Mouse (Mus musculus): ENCODE results near the gene Dcaf7.
"Not testable (repeated sequence)": the region's sequence is repeated elsewhere in the genome, so short reads cannot be mapped to it uniquely, and the experiment has no call there.

The Dcaf7 gene

DNA sequence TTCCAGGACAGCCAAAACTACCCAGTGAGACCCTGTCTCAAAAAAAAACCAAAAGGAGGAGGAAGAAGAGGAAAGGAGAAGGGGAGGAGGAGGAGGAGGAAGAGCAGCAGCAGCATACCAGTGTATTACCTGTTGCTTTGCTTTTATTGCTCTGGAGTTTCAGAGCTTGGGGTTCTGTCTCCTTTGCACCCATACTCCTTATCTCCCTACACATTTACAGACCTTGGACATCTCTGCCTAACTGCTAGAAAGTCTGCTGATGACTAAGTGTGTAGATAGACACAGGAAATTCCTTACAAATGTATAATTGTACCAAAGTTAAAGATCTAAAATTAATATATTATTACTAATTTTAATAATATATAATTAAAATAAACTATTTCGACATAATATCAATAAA is 8.6 kb downstream of the Dcaf7 start:
- no peak for DNase-seq (ENCODE audit: low spot score)

DNA sequence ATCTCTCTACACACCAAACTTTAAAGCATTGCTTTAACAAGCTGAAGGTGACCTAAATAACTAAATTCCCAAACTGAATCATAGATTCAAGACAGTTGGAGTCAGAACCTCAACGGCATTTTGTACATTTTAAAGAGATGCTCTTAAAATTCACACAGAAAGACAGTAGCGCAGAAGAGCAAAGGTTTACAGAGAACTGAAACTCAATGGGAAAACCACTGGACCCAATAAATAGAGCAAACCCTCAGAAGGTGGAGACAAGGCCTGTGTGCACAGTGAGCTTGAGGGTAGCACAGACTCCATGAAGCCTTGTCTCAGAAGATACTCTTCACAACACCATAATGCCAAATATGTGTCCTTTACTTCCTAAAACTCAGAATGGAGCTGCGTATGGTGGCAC is 9.1 kb downstream of the Dcaf7 start:
- no peak for DNase-seq (ENCODE audit: low spot score)

DNA sequence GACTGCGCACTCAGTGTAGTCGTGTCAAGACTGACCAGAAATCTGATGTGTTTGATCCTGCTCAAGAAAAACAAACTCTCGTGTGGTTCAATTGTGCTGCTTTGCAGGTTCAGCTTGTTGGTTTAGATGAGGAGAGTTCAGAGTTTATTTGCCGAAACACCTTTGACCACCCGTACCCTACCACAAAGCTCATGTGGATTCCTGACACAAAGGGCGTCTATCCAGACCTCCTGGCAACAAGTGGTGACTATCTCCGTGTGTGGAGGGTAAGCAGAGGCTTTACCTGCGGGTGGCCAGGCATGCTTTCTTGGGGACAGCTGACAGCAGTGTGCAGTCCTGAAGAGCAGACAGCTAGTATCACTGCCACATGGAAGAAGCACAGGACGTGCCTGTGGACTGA is 9.9 kb downstream of the Dcaf7 start:
- DNase-seq (ENCODE audit: low spot score) = no peak

DNA sequence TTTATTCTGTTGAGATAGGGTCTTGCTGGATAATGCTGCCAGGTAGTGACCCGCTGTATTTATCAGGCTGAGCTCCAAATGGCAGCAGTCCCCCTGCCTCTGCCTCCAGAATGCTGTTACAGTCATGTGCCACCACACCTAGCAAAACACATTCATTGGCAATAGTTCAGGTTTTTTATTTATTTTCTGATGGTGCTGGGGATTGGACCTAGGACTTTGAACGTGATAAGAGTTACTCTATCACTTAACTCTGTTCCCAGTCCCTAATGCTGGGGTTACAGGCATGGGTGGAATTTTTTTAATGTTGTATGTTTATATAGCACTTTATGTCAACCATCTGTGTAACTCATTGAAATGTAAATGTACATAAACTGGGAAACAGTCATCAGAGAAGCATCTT is 17.2 kb downstream of the Dcaf7 start:
- DNase-seq (ENCODE audit: low spot score) = no peak

DNA sequence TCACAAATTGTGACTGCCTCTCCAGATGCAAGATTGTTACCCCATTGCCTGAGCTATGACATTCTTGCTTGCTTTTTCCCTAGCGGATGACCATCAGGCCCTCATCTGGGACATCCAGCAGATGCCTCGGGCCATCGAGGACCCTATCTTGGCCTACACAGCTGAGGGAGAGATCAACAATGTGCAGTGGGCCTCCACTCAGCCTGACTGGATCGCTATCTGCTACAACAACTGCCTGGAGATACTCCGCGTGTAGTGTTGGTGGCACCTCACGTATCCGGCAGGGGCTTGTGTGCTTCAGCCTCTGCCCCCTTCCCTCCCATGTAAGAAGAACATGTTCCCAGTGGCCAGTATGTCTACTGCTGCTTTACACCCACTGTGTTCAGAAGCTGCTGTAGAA is 17.9 kb downstream of the Dcaf7 start:
- no peak for DNase-seq (ENCODE audit: low spot score)

DNA sequence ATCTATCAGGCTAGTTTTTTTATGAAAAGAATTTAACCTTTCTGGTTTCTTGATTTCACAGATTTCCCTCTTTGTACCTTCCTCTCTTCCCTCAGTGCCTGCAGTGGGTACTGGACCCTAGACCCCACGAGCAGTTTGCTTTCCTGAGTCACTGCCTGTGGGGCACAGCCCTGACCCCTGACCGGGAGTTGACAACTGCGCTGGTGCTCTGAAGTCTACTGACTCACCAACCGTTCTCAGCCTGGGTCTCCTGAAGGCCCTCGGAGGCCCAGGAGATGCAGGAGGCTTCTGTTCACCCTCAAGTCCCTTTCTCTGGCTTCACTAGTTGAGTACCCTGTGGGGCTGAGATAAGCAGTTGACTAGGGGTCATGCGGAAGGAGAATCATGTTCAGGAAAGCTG is 18.7 kb downstream of the Dcaf7 start:
- no peak for DNase-seq (ENCODE audit: low spot score)

DNA sequence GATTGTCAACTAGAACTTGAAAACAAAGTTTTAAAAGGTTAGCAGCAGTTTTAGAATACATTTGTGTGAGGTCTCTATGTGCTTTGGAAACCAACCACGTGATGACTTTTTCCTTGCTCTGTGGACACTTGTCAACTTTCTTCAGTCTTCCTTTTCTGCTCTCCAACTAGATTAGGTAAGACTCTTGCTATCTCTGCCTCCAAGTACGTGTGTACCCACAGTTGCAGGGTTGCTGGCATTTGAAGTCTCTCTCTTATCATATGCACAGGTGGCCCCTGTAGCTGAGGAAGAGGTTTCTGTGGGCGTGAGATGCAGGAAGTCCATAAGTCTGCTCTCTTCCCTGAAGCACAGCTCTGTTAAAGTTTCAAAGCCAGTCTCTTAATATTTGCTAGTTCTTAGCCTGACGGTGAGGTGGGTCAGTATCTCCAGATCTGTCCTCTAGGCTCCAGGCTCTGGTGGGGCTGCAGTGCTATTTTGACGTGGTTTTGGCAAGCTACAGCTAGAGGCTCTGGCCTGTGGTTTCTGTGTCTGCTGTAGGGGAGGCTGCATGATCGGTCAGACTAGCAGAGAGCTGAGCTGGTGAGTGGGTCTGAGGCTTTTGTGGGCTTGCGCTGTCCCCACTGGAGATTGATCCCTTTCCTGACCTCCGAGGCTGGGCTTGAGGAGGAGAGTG is 20.3 kb downstream of the Dcaf7 start:
- DNase-seq (ENCODE audit: low spot score) = no peak

DNA sequence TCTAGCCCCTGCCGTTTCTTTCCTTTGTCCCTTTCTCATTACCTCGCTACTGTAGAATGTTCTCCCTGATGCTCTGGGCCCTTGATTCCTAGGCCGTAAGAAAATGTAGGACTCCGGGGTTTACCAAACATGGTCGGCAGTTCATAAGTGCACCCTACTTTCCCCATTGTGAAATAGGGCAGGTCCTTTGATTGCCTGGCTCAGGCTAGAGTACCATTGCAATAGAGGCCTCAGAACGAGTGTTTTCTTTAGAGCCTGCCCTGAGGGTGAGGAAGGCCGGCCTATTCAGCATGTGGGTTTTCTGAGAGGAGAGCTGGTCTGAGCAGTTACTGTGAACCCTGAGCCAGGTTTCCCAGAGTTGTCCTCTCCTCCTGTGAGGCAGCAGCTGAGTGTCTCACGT is 21.3 kb downstream of the Dcaf7 start:
- DNase-seq (ENCODE audit: low spot score) = no peak

DNA sequence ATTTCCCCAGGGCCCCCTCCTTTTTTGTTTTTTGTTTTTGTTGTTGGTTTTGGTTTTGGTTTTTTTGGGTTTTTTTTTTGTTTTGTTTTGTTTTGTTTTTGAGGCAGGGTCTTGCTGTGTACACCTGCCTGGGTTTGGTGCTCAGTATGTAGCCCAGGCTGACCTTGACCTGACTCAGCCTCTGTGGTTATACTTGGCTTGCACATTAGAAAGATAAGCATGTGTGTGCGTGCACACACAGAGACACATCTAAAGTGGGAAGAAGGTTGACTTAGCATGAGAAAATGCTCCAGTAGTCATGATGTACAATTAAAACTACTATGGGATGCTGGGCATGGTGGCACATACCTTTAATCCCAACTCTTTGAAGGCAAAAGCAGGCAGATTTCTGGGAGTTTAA is 23.9 kb downstream of the Dcaf7 start:
- no peak for DNase-seq (ENCODE audit: low spot score)

DNA sequence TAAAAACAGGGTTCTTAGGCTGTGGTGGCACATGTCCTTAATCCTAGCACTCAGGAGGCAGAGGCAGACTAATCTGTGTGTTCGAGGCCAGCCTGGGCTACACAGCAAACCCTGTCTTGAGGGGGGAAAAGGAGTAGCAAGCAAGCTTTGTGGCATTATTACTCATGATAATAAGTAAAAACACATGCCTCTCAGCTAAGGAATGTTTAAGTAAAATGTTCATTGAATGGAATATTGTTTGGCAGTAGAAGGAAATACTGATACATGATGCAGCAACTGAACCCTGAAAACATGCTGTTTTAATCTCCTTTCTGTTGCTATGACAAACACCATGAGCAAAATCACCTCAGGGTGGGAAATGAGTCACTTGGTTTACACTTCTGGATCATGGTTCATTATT is 24.6 kb downstream of the Dcaf7 start:
- no peak for DNase-seq (ENCODE audit: low spot score)

DNA sequence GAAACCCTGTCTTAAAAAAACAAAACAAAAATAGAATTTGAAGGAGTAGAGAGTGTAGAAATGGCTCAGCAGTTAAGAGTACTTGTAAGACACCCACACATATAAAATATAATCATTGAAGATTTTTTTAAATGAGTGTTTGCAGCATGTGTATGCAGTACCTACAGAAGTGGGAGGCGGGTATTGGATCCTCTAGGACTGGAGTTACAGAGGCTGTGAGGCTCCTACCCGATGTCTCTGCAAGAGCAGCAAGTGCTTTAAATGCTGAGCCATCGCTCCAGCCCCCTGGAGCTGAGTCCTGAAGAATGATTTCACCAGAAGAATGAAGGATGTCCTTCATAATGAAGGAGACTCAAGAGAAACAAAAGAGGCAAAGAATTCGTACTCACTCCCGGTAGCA is 27.1 kb downstream of the Dcaf7 start:
- no peak for DNase-seq (ENCODE audit: low spot score)

DNA sequence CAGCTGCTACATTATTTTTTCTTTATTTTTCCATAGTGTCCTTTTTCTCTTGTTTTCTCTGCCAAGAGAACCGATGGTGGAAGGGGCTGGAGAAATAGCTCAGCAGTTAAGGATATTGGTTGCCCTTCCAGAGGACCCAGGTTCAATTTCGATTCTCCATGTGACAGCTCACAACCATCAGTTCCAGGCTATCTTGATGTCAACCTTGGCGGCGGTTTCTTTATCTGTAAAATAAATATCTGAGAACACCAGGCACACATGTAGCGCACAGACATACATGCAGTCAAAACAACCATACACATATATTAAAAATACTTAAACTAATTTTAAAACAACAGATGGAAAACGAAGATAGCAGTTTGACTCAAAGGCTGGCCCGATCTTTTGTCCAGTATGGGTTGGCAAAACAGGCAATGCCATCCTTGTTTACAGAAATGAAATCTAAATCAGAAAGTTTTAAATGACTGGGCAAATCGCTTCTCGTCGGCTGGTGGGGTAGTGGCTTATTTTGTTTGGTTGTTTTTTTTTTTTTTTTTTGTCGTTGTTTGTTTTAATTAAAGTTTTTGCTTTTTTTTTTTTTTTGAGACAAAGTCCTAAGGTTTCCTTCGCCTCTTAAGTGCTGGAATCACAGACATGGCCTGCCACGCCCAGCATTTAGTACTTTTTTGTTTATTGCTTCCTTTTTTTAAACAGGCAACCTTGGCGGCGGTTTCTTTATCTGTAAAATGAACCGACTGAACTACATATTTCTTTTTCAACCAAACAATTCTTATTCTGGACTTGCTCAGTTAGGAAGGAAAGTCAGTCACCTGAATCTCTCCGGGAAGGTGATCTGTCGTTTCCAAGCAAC is 28.6 kb downstream of the Dcaf7 start:
- DNase-seq (ENCODE audit: low spot score) = no peak

DNA sequence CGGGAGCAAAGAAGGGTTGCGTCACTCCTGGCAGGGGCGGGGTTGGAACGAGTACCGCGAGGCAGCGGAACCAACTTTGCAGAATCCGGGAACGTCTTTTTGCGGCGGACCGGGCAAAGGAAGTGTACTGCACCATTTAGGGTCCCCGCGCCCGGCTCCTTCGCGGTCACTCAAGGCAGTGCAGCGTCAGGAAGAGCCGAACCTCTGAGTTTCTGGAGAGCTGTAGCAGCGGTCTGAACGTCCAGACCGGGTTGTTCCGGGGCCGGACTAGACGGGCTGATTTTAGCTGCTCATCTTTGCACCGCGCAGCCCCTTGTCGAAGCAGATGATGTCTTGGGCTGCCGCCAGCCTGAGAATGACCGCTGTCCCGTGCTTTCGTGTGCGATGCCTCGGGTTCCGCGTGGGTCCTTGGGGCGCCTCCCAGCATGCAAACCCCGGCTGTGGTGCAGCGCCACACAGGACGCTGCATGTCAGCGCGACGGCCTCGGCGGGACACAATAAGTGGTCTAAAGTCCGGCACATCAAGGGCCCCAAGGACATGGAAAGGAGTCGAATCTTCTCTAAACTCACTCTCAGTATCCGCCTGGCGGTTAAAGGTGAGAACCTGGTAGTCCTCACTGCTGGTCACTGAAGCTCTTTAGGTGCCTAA is 29.4 kb downstream of the Dcaf7 start, which contains the start of gene Taco1:
Gene Taco1, plus strand, starts transcription at position 139 of the 649 bp plus-strand sequence.
- peak; percentile 94 for DNase-seq (ENCODE audit: low spot score)

DNA sequence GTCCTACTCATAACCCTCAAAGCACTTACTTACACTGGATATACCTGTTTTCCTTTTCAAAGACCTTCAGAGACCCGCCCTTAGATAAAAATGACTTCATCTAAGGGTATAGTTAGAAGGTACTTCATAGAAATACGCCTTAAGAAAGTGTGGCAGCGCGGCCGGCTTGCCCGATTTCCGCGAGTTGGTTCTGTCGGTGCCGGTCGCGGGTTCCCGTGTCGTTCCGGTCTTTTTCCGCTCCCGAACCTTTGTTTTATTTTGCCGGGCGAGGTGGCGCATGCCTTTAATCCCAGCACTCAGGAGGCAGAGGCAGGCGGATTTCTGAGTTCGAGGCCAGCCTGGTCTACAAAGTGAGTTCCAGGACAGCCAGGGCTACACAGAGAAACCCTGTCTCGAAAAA is 29.9 kb downstream of the Dcaf7 start:
- DNase-seq (ENCODE audit: low spot score) = not testable (repeated sequence)

DNA sequence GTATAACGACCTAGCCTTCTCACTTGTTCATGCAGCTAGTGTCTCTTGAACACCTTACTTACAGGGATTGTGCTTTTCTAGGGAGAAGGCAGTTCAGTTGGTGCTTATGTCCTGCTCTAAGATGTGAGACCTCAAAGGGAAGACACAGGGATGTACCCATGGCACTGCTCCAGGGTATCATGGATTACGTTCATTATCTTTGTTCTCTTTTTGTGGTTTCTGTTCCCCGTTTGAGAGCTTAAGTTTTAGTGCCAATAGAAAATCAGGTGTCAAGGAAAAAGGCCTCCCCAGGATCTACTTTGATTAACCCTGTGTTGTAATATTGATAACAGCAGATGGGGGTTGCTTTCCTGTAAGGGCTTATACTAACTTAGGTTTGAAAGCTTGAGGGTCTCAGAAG is 37.1 kb downstream of the Dcaf7 start:
- DNase-seq (ENCODE audit: low spot score) = no peak

DNA sequence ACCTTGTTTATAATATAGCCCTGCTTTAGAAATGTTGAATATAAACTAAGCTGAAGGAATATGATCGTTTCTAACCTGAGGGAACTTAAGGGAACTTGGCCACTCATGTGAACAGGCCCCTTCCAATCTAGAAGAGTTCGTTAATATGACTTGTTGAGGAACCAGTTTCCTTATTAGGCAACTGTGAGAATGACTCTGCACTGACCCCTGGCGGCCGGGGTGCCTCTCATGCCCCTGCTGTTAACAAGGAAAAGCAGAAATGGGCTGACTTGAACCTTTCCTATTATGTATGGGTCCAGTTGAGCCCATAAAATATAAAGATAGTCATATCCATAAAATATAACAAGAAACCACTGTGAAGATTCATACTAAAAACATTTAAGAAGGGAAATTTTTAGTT is 39.6 kb downstream of the Dcaf7 start:
- DNase-seq (ENCODE audit: low spot score) = peak; percentile 27

DNA sequence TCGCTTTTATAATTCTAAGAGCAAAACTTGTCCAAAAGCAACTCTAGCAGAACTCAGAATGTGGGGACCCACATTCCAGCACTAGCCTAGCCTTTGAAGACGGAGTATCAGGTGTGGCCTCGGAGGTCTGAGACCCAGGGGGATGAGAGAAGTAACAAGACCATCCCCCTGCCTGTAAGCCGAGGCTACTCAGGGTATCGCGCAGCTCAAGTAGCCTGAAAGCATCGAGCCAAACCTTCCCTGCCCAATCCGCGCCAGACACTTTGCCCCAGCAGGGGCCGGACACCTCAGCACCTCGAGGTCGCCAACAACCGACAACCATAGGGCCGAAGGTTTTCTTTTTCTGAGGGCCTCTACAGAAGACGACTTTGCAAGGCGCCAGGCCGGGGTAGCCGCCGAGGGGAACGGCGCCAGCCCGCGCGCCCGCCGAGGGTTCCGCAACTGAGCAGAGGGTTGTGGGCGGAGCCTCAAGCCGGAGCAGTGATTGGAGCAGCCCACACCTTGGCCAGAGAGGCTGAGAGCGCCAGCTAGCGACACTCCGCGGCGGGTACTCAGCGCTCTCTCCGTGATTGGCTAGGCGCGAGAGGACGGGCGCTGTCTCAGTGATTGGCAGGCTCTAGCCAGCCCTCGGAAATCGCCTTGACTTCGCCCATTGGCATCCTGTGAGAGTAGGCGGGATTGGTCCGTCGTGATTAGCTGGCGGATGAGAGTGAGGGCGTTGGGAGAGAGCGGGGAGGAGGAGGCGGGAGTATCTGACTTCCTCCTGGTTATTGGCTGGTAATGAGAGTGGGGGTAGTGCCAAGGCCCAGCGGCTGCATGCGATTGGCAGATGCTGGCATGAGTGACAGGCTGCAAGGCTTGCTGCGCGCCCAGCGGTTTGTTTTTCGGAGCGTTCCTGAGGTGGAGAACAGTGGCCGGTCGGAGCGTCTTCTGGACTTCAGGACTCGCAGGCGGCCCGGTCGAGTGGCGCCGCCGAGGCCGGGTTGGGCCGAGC is 47.3 kb downstream of the Dcaf7 start, which contains the start of gene Map3k3:
Gene Map3k3, plus strand, starts transcription at position 906 of the 994 bp plus-strand sequence.
- DNase-seq (ENCODE audit: low spot score) = peak; percentile 91

DNA sequence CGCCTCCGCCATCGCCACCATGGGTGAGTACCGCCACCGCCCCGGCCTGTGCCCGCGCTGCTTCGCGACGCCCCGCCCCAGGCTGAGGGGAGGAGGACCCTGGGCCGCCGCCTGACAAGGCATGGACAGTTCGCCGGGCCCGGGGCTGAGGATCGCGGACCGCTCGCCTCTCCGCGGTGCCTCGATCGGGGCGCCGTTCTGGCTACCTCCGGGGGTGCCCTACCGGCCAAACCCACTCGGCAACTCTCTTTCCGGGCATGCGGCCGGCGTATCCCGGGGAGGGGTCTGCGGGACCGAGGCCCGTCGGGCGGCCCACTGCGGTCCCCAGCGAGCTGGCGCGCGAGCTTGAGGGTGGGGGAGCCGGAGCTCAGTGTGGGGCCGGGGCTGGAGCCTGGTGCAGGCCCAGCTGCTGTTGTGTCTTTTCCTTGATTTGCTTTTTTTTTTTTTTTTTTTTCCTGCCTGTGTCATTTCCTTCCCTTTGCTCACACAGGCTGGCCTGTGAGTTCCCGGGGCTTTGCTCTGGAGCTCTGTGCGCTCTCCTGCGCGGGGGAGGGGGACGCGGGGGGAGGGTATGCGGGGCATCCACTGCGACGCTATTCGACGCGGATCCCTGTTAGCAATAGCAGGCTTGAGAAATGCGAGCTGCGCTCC is 48.4 kb downstream of the Dcaf7 start:
- peak; percentile 82 for DNase-seq (ENCODE audit: low spot score)

DNA sequence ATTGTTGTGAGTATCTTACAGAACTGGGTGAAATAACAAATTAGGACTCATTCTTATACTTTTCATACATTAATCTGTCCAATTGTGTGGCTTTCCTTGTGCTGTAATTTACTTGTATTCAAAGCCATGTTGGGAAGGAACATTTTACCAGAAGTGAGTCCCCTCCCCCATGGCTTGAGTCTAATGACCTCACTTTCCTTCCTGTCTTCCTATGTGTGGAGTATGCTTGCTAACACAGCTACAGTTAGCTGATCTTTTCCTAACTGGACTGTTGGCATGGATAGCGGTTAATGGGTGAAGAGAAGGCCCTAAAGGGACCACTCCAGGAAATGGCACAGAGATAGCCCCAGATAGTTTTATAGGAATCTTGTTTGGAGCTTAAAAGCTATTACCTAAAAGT is 61.6 kb downstream of the Dcaf7 start:
- no peak for DNase-seq (ENCODE audit: low spot score)

DNA sequence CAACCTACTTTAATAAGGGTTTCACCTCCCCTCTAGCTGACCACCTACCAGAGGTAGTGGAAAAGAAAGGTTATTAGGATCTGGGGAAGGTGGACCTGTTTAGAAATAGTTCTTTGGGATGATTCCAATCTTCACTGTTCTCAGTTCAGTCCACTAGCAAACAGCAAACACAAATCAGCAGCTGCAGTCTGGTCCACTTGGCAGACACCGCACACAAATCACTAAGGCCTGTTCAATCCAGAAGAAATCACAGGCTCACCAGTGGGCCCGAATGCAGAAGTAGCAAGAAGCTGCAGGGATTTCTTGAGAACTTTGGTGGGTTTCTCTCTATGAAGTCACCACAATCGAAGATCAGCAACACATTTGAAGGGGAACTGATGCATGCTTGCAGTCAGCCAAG is 66.2 kb downstream of the Dcaf7 start:
- DNase-seq (ENCODE audit: low spot score) = no peak

DNA sequence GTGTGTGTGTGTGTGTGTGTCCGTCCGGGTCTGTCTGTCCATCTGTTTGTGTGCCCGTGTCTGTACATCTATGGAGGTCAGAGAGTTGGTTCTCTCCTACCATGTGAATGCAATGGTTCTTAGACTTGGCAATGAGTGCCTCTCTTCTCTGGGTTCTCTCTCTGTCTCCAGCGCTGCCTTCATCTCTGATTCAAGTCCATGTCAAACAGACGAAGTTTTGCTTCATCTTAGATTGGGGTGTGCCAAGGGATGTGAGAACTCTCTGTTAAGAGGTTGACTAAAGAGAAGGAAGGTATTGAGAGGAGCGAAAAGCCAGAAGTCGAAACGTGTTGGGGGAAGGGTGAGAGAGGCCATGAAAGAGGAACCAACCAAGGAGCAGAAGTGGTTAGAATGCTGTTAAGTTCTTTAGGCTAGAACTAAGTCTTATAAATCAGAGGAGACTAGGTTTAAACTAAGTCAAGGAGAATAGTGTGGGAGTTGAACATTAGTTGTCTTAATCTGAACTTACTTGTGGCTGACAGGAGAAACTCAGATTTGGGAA is 69.4 kb downstream of the Dcaf7 start:
- DNase-seq (ENCODE audit: low spot score) = no peak
